Comparison of ENCODE assay signal across 13 mouse cellular contexts in genomic region chr2:104466908-104467616, GRCm38 (mm10). TPM values are rescaled to one million over a fixed set of nuclear protein-coding genes. Genes with fewer than 3 reads are reported as not detected.
A peak's percentile ranks its signal among the peaks of the same experiment; 100 is the strongest.
DNase-seq lines count a peak whose midpoint lies in the region; ATAC-seq and TF ChIP-seq lines count a peak whose summit lies in the region.
"Had no signal": no experiment of that assay in that cellular context is flagged by ENCODE, and none has a peak within 500 bp of the region (broad histone marks: within the 10 kb centered on the region; RNA-seq: fewer than 3 reads in every experiment).

No protein-coding gene starts in this region.

- WGBS in kidney, adult 2 months, result 63% methylated on average over 9 of the region's 9 CpGs
- WGBS in kidney, embryonic 16.5 days, result 79% methylated on average over 9 of the region's 9 CpGs
- 35% methylated on average over 9 of the region's 9 CpGs for WGBS in heart, embryonic 10.5 days
- 36% methylated on average over 9 of the region's 9 CpGs for WGBS in limb, embryonic 14.5 days
- WGBS in thymus, adult 2 months, result 93% methylated on average over 9 of the region's 9 CpGs

- no peak overlapping the region for H3K27ac ChIP-seq in kidney, adult 2 months (ENCODE audit: insufficient read depth, low read depth, low read length)
- H3K27ac ChIP-seq in kidney, embryonic 16.5 days (ENCODE audit: low read length), result no peak overlapping the region
- peak overlapping the region; percentile 84 for H3K27ac ChIP-seq in heart, embryonic 10.5 days
- 0 out of 2 replicates have a peak overlapping the region, but pooled peaks have one; percentile 43 for H3K27ac ChIP-seq in limb, embryonic 14.5 days (replicated peaks; ENCODE audit: low read depth, low read length)
- no peak overlapping the region for H3K27ac ChIP-seq in thymus, adult 2 months (ENCODE audit: control insufficient read depth, insufficient read depth, low read length)
- H3K27ac ChIP-seq: hindbrain, embryonic 10.5 days; kidney, postnatal 0 days; limb, embryonic 12.5 days had no signal

- no peak for TF ChIP-seq CTCF in kidney, adult 2 months (conservative IDR thresholded peaks at IDR 0.05; ENCODE audit: insufficient read depth, insufficient read length, low read depth, low read length)
- TF ChIP-seq CTCF in thymus, adult 2 months (IDR thresholded peaks at IDR 0.05; ENCODE audit: borderline replicate concordance, control insufficient read depth, extremely low read depth, insufficient read depth, low read length, poor library complexity), result no peak

- ATAC-seq in kidney, embryonic 16.5 days (ENCODE audit: low FRiP score, low TSS enrichment), result no peak
- no peak for ATAC-seq in limb, embryonic 14.5 days (ENCODE audit: low FRiP score, low read depth)

- peak; percentile 49 to 66 for DNase-seq in adrenal gland, adult (ENCODE audit: inconsistent age in 2 of 2, low spot score in 1 of 2)
- DNase-seq in adrenal gland, postnatal 10 days, result no peak
- peak; percentile 35 for DNase-seq in kidney, adult 2 months
- peak; percentile 92 for DNase-seq in heart, embryonic 10.5 days (ENCODE audit: low spot score)
- DNase-seq in limb, embryonic 14.5 days (ENCODE audit: low spot score), result peak; percentile 23
- no peak for DNase-seq in thymus, postnatal 0 days (ENCODE audit: low spot score)
- no peak for DNase-seq in thymus, adult 2 months
- DNase-seq: adrenal gland, adult 2 months had no signal

- H3K9ac ChIP-seq in kidney, embryonic 16.5 days (replicated peaks; ENCODE audit: low read length), result no peak overlapping the region
- H3K9ac ChIP-seq in limb, embryonic 14.5 days (ENCODE audit: low read depth, low read length, severe bottlenecking), result no peak overlapping the region
- H3K9ac ChIP-seq: limb, embryonic 12.5 days had no signal

- H3K27me3 ChIP-seq in kidney, adult 2 months (replicated peaks; ENCODE audit: control insufficient read depth, insufficient read depth, low read length), result no peaks in the 10 kb centered on the region
- H3K27me3 ChIP-seq in kidney, embryonic 16.5 days (ENCODE audit: insufficient read depth, low read length), result no peaks in the 10 kb centered on the region
- no peaks in the 10 kb centered on the region for H3K27me3 ChIP-seq in heart, embryonic 10.5 days (ENCODE audit: insufficient read depth, poor library complexity, severe bottlenecking)
- no peaks in the 10 kb centered on the region for H3K27me3 ChIP-seq in limb, embryonic 14.5 days (ENCODE audit: control insufficient read depth, insufficient read depth, low read length)
- H3K27me3 ChIP-seq in thymus, adult 2 months (ENCODE audit: control insufficient read depth, insufficient read depth, low read length), result no peaks in the 10 kb centered on the region
- H3K27me3 ChIP-seq: limb, embryonic 12.5 days had no signal

- no peak for TF ChIP-seq POLR2A in kidney, adult 2 months (IDR thresholded peaks at IDR 0.05; ENCODE audit: low read depth, low read length)
- TF ChIP-seq POLR2A in limb, embryonic 14.5 days (IDR thresholded peaks at IDR 0.05; ENCODE audit: borderline replicate concordance, extremely low read depth, insufficient read depth, insufficient read length), result no peak
- TF ChIP-seq POLR2A in thymus, adult 2 months (IDR thresholded peaks at IDR 0.05; ENCODE audit: control insufficient read depth, extremely low read depth, insufficient read depth, low read length, poor library complexity), result no peak

- no peak overlapping the region for H3K4me3 ChIP-seq in kidney, adult 2 months (ENCODE audit: insufficient read depth, low read depth, low read length)
- H3K4me3 ChIP-seq in kidney, embryonic 16.5 days (ENCODE audit: low read length), result no peak overlapping the region
- H3K4me3 ChIP-seq in heart, embryonic 10.5 days, result peak overlapping the region; percentile 31
- no peak overlapping the region for H3K4me3 ChIP-seq in limb, embryonic 14.5 days (replicated peaks; ENCODE audit: low read length)
- no peak overlapping the region for H3K4me3 ChIP-seq in thymus, adult 2 months (ENCODE audit: control insufficient read depth, insufficient read depth, low read length)
- H3K4me3 ChIP-seq: hindbrain, embryonic 10.5 days; limb, embryonic 12.5 days had no signal

- H3K36me3 ChIP-seq in kidney, adult 2 months (ENCODE audit: control insufficient read depth, insufficient read depth, low read length), result no peaks in the 10 kb centered on the region
- peaks cover 5% of the 10 kb centered on the region; the same call in 1 of the 2 replicates for H3K36me3 ChIP-seq in kidney, embryonic 16.5 days (ENCODE audit: insufficient read depth, low read length)
- peaks cover 17% of the 10 kb centered on the region for H3K36me3 ChIP-seq in heart, embryonic 10.5 days
- peaks cover 15% of the 10 kb centered on the region for H3K36me3 ChIP-seq in limb, embryonic 14.5 days (ENCODE audit: control insufficient read depth, insufficient read depth, low read length)
- peaks cover 5% of the 10 kb centered on the region; the same call in 1 of the 2 replicates for H3K36me3 ChIP-seq in thymus, adult 2 months (ENCODE audit: control insufficient read depth, insufficient read depth, low read length)

- H3K4me2 ChIP-seq in kidney, embryonic 16.5 days (replicated peaks; ENCODE audit: low read depth, low read length), result no peak overlapping the region
- no peak overlapping the region for H3K4me2 ChIP-seq in limb, embryonic 14.5 days (replicated peaks; ENCODE audit: low read depth, low read length, severe bottlenecking)
- H3K4me2 ChIP-seq: limb, embryonic 12.5 days had no signal

- peaks cover 12% of the 10 kb centered on the region for H3K4me1 ChIP-seq in kidney, adult 2 months (ENCODE audit: control insufficient read depth, insufficient read depth, low read length)
- peaks cover under 1% of the 10 kb centered on the region; the same call in 1 of the 2 replicates for H3K4me1 ChIP-seq in kidney, embryonic 16.5 days (ENCODE audit: insufficient read depth, low read length)
- H3K4me1 ChIP-seq in heart, embryonic 10.5 days, result peaks cover 45% of the 10 kb centered on the region
- peaks cover 5% of the 10 kb centered on the region; the same call in 1 of the 2 replicates for H3K4me1 ChIP-seq in limb, embryonic 14.5 days (ENCODE audit: control insufficient read depth, insufficient read depth, low read length)
- no peaks in the 10 kb centered on the region for H3K4me1 ChIP-seq in thymus, adult 2 months (replicated peaks; ENCODE audit: control insufficient read depth, insufficient read depth, low read length)
- H3K4me1 ChIP-seq: hindbrain, embryonic 10.5 days had no signal

- H3K9me3 ChIP-seq in kidney, embryonic 16.5 days (ENCODE audit: low read length), result no peaks in the 10 kb centered on the region
- H3K9me3 ChIP-seq in heart, embryonic 10.5 days, result no peaks in the 10 kb centered on the region
- no peaks in the 10 kb centered on the region for H3K9me3 ChIP-seq in limb, embryonic 14.5 days (ENCODE audit: control insufficient read depth, low read length)
- H3K9me3 ChIP-seq: G1E; hindbrain, embryonic 10.5 days; limb, embryonic 12.5 days had no signal

RNA-seq across cellular contexts. Expression of gene Hipk3, which starts 27.2 kb away (rescaled TPM):
- total RNA-seq in adrenal gland, postnatal 10 days (2021), result 100 to 1,000 TPM; 150 to 164 TPM
- polyA plus RNA-seq in kidney, adult 2 months (2012; rRNA removed), result 34.4 and 37.5 TPM in 2 replicates
- polyA plus RNA-seq in kidney, embryonic 16.5 days (2015; fragmentation: Nextera tagmentation; extraction: Ambion mirVana), result 11.4 and 12.1 TPM in 2 replicates
- polyA plus RNA-seq in heart, embryonic 10.5 days (2016; fragmentation: Nextera tagmentation; extraction: Ambion mirVana), result 34.2 and 48.1 TPM in 2 replicates
- 26.2 and 29.6 TPM in 2 replicates for polyA plus RNA-seq in limb, embryonic 14.5 days (2012; rRNA removed)
- polyA plus RNA-seq in limb, embryonic 14.5 days (2014; fragmentation: Nextera tagmentation; extraction: Ambion mirVana), result 27.6 and 31.4 TPM in 2 replicates
- polyA plus RNA-seq in thymus, postnatal 0 days (2015; fragmentation: Nextera tagmentation; extraction: Ambion mirVana), result 11.9 and 13.9 TPM in 2 replicates
- polyA plus RNA-seq in thymus, adult 2 months (2012; rRNA removed), result 28.5 and 28.6 TPM in 2 replicates

RNA-seq across cellular contexts. Expression of gene D430041D05Rik, which starts 56.2 kb away (rescaled TPM):
- total RNA-seq in adrenal gland, postnatal 10 days (2021), result 1 to 10 TPM; 3.8 TPM
- 0.02 and 0.07 TPM in 2 replicates for polyA plus RNA-seq in kidney, adult 2 months (2012; rRNA removed)
- polyA plus RNA-seq in kidney, embryonic 16.5 days (2015; fragmentation: Nextera tagmentation; extraction: Ambion mirVana), result 0.42 and 0.55 TPM in 2 replicates
- polyA plus RNA-seq in heart, embryonic 10.5 days (2016; fragmentation: Nextera tagmentation; extraction: Ambion mirVana), result 0.11 and 0.17 TPM in 2 replicates
- 1.1 and 1.4 TPM in 2 replicates for polyA plus RNA-seq in limb, embryonic 14.5 days (2012; rRNA removed)
- 1.1 and 1.7 TPM in 2 replicates for polyA plus RNA-seq in limb, embryonic 14.5 days (2014; fragmentation: Nextera tagmentation; extraction: Ambion mirVana)
- polyA plus RNA-seq in thymus, postnatal 0 days (2015; fragmentation: Nextera tagmentation; extraction: Ambion mirVana), result 0.95 and 1.1 TPM in 2 replicates
- 3.0 and 3.3 TPM in 2 replicates for polyA plus RNA-seq in thymus, adult 2 months (2012; rRNA removed)

Comparison
In these comparisons a context has a peak if more than half of its experiments do, and no peak if none do; other contexts are left out.
1. DNase-seq: peak in adrenal gland, adult (2 of 2), kidney, adult 2 months (single experiment), heart, embryonic 10.5 days (single experiment) and limb, embryonic 14.5 days (single experiment); none in adrenal gland, postnatal 10 days (single experiment), thymus, postnatal 0 days (single experiment) and thymus, adult 2 months (single experiment).
2. H3K27ac ChIP-seq: peak in heart, embryonic 10.5 days (single experiment) and limb, embryonic 14.5 days (single experiment); none in kidney, adult 2 months (single experiment), kidney, embryonic 16.5 days (single experiment) and thymus, adult 2 months (single experiment).